Mouse (Mus musculus): ENCODE measurements around the gene Chst11. TPM values are rescaled to one million over a fixed set of nuclear protein-coding genes. Genes with fewer than 3 reads are reported as not detected.
A peak's percentile ranks its signal among the peaks of the same experiment; 100 is the strongest.

Gene Chst11
- polyA plus RNA-seq, 1 experiment from 2014 or later, result 4.4 TPM

GRCm38 (mm10) chr10:82997460-82997859, 12.2 kb downstream of the Chst11 start:
- no peaks in the 10 kb centered on the region for H3K36me3 ChIP-seq (ENCODE audit: control insufficient read depth, insufficient read depth, low read length)
- DNase-seq (ENCODE audit: low spot score) (no peak), ATAC-seq (ENCODE audit: low read depth) (no peak)
- H3K4me1 ChIP-seq (ENCODE audit: control insufficient read depth, insufficient read depth, low read length), result peaks cover 24% of the 10 kb centered on the region; the same call in 1 of the 2 replicates
- no peaks in the 10 kb centered on the region for H3K27me3 ChIP-seq (replicated peaks; ENCODE audit: control insufficient read depth, insufficient read depth, low read length)
- no peak overlapping the region for H3K27ac ChIP-seq (replicated peaks; ENCODE audit: low read depth, low read length)
- no peak overlapping the region for H3K4me2 ChIP-seq (ENCODE audit: low read depth, low read length)
- H3K9me3 ChIP-seq (ENCODE audit: control insufficient read depth, low read length), result no peaks in the 10 kb centered on the region
- H3K4me3 ChIP-seq (ENCODE audit: low read depth, low read length), result no peak overlapping the region
- 77% methylated on average over 6 of the region's 6 CpGs for WGBS
- H3K9ac ChIP-seq (ENCODE audit: low read depth, low read length), result no peak overlapping the region

- no peak overlapping the region for H3K9ac ChIP-seq (ENCODE audit: low read depth, low read length)
- DNase-seq (ENCODE audit: low spot score) (no peak), ATAC-seq (ENCODE audit: low read depth) (peak; percentile 78; the same call in 1 of the 2 replicates)
- no peaks in the 10 kb centered on the region for H3K36me3 ChIP-seq (ENCODE audit: control insufficient read depth, insufficient read depth, low read length)
- H3K27ac ChIP-seq (replicated peaks; ENCODE audit: low read depth, low read length), result no peak overlapping the region
- no peaks in the 10 kb centered on the region for H3K27me3 ChIP-seq (replicated peaks; ENCODE audit: control insufficient read depth, insufficient read depth, low read length)
- H3K9me3 ChIP-seq (ENCODE audit: control insufficient read depth, low read length), result no peaks in the 10 kb centered on the region
- H3K4me1 ChIP-seq (ENCODE audit: control insufficient read depth, insufficient read depth, low read length), result peaks cover 15% of the 10 kb centered on the region
- H3K4me2 ChIP-seq (ENCODE audit: low read depth, low read length), result no peak overlapping the region
- 61% methylated on average over 3 of the region's 5 CpGs for WGBS
- no peak overlapping the region for H3K4me3 ChIP-seq (ENCODE audit: low read depth, low read length)
Measured at GRCm38 (mm10) chr10:83000169-83000568, 14.9 kb downstream of the Chst11 start.

GRCm38 (mm10) chr10:83000721-83001120, 15.4 kb downstream of the Chst11 start:
- H3K9ac ChIP-seq (ENCODE audit: low read depth, low read length), result no peak overlapping the region
- H3K4me2 ChIP-seq (ENCODE audit: low read depth, low read length), result no peak overlapping the region
- DNase-seq (ENCODE audit: low spot score) (no peak), ATAC-seq (ENCODE audit: low read depth) (no peak)
- no peaks in the 10 kb centered on the region for H3K9me3 ChIP-seq (ENCODE audit: control insufficient read depth, low read length)
- no peaks in the 10 kb centered on the region for H3K27me3 ChIP-seq (replicated peaks; ENCODE audit: control insufficient read depth, insufficient read depth, low read length)
- WGBS, result 97% methylated on average over 2 of the region's 2 CpGs
- no peak overlapping the region for H3K27ac ChIP-seq (replicated peaks; ENCODE audit: low read depth, low read length)
- no peak overlapping the region for H3K4me3 ChIP-seq (ENCODE audit: low read depth, low read length)
- H3K36me3 ChIP-seq (ENCODE audit: control insufficient read depth, insufficient read depth, low read length), result no peaks in the 10 kb centered on the region
- H3K4me1 ChIP-seq (ENCODE audit: control insufficient read depth, insufficient read depth, low read length), result peaks cover 15% of the 10 kb centered on the region

- Histone ChIP-seq H3K9me3 (ENCODE audit: control insufficient read depth, low read length) (peaks cover 4% of the 10 kb centered on the region; the same call in 1 of the 2 replicates), H3K4me3 (ENCODE audit: low read depth, low read length) (no peak overlapping the region), H3K36me3 (ENCODE audit: control insufficient read depth, insufficient read depth, low read length) (no peaks in the 10 kb centered on the region), H3K4me2 (ENCODE audit: low read depth, low read length) (no peak overlapping the region), H3K27me3 (replicated peaks; ENCODE audit: control insufficient read depth, insufficient read depth, low read length) (no peaks in the 10 kb centered on the region), H3K27ac (replicated peaks; ENCODE audit: low read depth, low read length) (no peak overlapping the region), H3K4me1 (ENCODE audit: control insufficient read depth, insufficient read depth, low read length) (peaks cover 15% of the 10 kb centered on the region), H3K9ac (ENCODE audit: low read depth, low read length) (no peak overlapping the region)
- ATAC-seq (ENCODE audit: low read depth) (no peak), DNase-seq (ENCODE audit: low spot score) (no peak)
- WGBS, result 94% methylated on average over 7 of the region's 7 CpGs
Measured at GRCm38 (mm10) chr10:83003899-83004298, 18.6 kb downstream of the Chst11 start.

GRCm38 (mm10) chr10:83004389-83004788, 19.1 kb downstream of the Chst11 start:
- Histone ChIP-seq H3K36me3 (ENCODE audit: control insufficient read depth, insufficient read depth, low read length) (no peaks in the 10 kb centered on the region), H3K9me3 (ENCODE audit: control insufficient read depth, low read length) (peaks cover 4% of the 10 kb centered on the region; the same call in 1 of the 2 replicates), H3K9ac (ENCODE audit: low read depth, low read length) (no peak overlapping the region), H3K27ac (replicated peaks; ENCODE audit: low read depth, low read length) (no peak overlapping the region), H3K27me3 (replicated peaks; ENCODE audit: control insufficient read depth, insufficient read depth, low read length) (no peaks in the 10 kb centered on the region), H3K4me2 (ENCODE audit: low read depth, low read length) (no peak overlapping the region), H3K4me1 (ENCODE audit: control insufficient read depth, insufficient read depth, low read length) (peaks cover 13% of the 10 kb centered on the region; the same call in 1 of the 2 replicates), H3K4me3 (ENCODE audit: low read depth, low read length) (no peak overlapping the region)
- 54% methylated on average over 9 of the region's 9 CpGs for whole genome bisulfite sequencing
- no peak for DNase-seq (ENCODE audit: low spot score)
- ATAC-seq (ENCODE audit: low read depth), result no peak

- Histone ChIP-seq H3K4me3 (ENCODE audit: low read depth, low read length) (no peak overlapping the region), H3K4me1 (ENCODE audit: control insufficient read depth, insufficient read depth, low read length) (peaks cover 17% of the 10 kb centered on the region; the same call in 1 of the 2 replicates), H3K27me3 (replicated peaks; ENCODE audit: control insufficient read depth, insufficient read depth, low read length) (no peaks in the 10 kb centered on the region), H3K9me3 (ENCODE audit: control insufficient read depth, low read length) (peaks cover 4% of the 10 kb centered on the region; the same call in 1 of the 2 replicates), H3K4me2 (ENCODE audit: low read depth, low read length) (no peak overlapping the region), H3K9ac (ENCODE audit: low read depth, low read length) (no peak overlapping the region), H3K36me3 (ENCODE audit: control insufficient read depth, insufficient read depth, low read length) (no peaks in the 10 kb centered on the region), H3K27ac (replicated peaks; ENCODE audit: low read depth, low read length) (no peak overlapping the region)
- 83% methylated on average over 4 of the region's 4 CpGs for WGBS
- no peak for ATAC-seq (ENCODE audit: low read depth)
- DNase-seq (ENCODE audit: low spot score), result no peak
Measured at GRCm38 (mm10) chr10:83005003-83005402, 19.7 kb downstream of the Chst11 start.

- Histone ChIP-seq H3K9me3 (ENCODE audit: control insufficient read depth, low read length) (peaks cover 4% of the 10 kb centered on the region; the same call in 1 of the 2 replicates), H3K36me3 (ENCODE audit: control insufficient read depth, insufficient read depth, low read length) (no peaks in the 10 kb centered on the region), H3K4me1 (ENCODE audit: control insufficient read depth, insufficient read depth, low read length) (peaks cover 17% of the 10 kb centered on the region; the same call in 1 of the 2 replicates), H3K4me2 (ENCODE audit: low read depth, low read length) (no peak overlapping the region), H3K27me3 (replicated peaks; ENCODE audit: control insufficient read depth, insufficient read depth, low read length) (no peaks in the 10 kb centered on the region), H3K4me3 (ENCODE audit: low read depth, low read length) (no peak overlapping the region), H3K27ac (replicated peaks; ENCODE audit: low read depth, low read length) (no peak overlapping the region), H3K9ac (ENCODE audit: low read depth, low read length) (no peak overlapping the region)
- ATAC-seq (ENCODE audit: low read depth), result no peak
- 90% methylated on average over 8 of the region's 8 CpGs for WGBS
- DNase-seq (ENCODE audit: low spot score), result no peak
Measured at GRCm38 (mm10) chr10:83006258-83006657, 21.0 kb downstream of the Chst11 start.

GRCm38 (mm10) chr10:83013984-83014383, 28.7 kb downstream of the Chst11 start:
- ATAC-seq (ENCODE audit: low read depth), result no peak
- no peaks in the 10 kb centered on the region for H3K27me3 ChIP-seq (replicated peaks; ENCODE audit: control insufficient read depth, insufficient read depth, low read length)
- WGBS, result 66% methylated on average over 4 of the region's 4 CpGs

GRCm38 (mm10) chr10:83015919-83016318, 30.6 kb downstream of the Chst11 start:
- whole genome bisulfite sequencing, result 89% methylated on average over 3 of the region's 3 CpGs
- H3K9me3 ChIP-seq (ENCODE audit: control insufficient read depth, low read length), result no peaks in the 10 kb centered on the region
- no peak overlapping the region for H3K9ac ChIP-seq (ENCODE audit: low read depth, low read length)
- H3K36me3 ChIP-seq (ENCODE audit: control insufficient read depth, insufficient read depth, low read length), result no peaks in the 10 kb centered on the region
- ATAC-seq (ENCODE audit: low read depth), result no peak
- H3K4me3 ChIP-seq (ENCODE audit: low read depth, low read length), result no peak overlapping the region
- peaks cover 16% of the 10 kb centered on the region for H3K4me1 ChIP-seq (ENCODE audit: control insufficient read depth, insufficient read depth, low read length)
- H3K27me3 ChIP-seq (replicated peaks; ENCODE audit: control insufficient read depth, insufficient read depth, low read length), result no peaks in the 10 kb centered on the region
- no peak overlapping the region for H3K4me2 ChIP-seq (ENCODE audit: low read depth, low read length)
- no peak overlapping the region for H3K27ac ChIP-seq (replicated peaks; ENCODE audit: low read depth, low read length)
- DNase-seq (ENCODE audit: low spot score), result no peak

More at GRCm38 (mm10) chr10:83013984-83014383, 28.7 kb downstream of the Chst11 start:
- H3K9ac ChIP-seq (ENCODE audit: low read depth, low read length), result no peak overlapping the region
- H3K4me1 ChIP-seq (ENCODE audit: control insufficient read depth, insufficient read depth, low read length), result peaks cover 9% of the 10 kb centered on the region; the same call in 1 of the 2 replicates
- H3K9me3 ChIP-seq (ENCODE audit: control insufficient read depth, low read length), result no peaks in the 10 kb centered on the region
- no peak for DNase-seq (ENCODE audit: low spot score)
- no peaks in the 10 kb centered on the region for H3K36me3 ChIP-seq (ENCODE audit: control insufficient read depth, insufficient read depth, low read length)
- H3K27ac ChIP-seq (replicated peaks; ENCODE audit: low read depth, low read length), result no peak overlapping the region
- no peak overlapping the region for H3K4me3 ChIP-seq (ENCODE audit: low read depth, low read length)
- no peak overlapping the region for H3K4me2 ChIP-seq (ENCODE audit: low read depth, low read length)
